Mouse (Mus musculus) limb, embryonic 10.5 days (tissue): ENCODE measurements around the gene AC134908.4. TPM values are rescaled to one million over a fixed set of nuclear protein-coding genes. Genes with fewer than 3 reads are reported as not detected.

Source experiments
- DNase-seq: peaks from one replicate; pipeline ENCODE4 v3.0.0-alpha.2; 2017; ENCODE audit warnings: low spot score
- H3K27ac ChIP-seq: fragments of 300-500 bp; sonication (generic); 2 replicates; pipeline ENCODE4 v1.5.1; 2016; ENCODE audit warnings: mild to moderate bottlenecking
- H3K27me3 ChIP-seq: fragments of 300-500 bp; sonication (generic); 2 replicates; pipeline ENCODE4 v1.6.1; 2016; ENCODE audit warnings: low read depth, mild to moderate bottlenecking; ENCODE audit not compliant: poor library complexity, severe bottlenecking
- H3K36me3 ChIP-seq: fragments of 300-500 bp; sonication (generic); 2 replicates; pipeline ENCODE4 v1.6.1; 2016; ENCODE audit warnings: mild to moderate bottlenecking, moderate library complexity
- H3K4me1 ChIP-seq: fragments of 300-500 bp; sonication (generic); 2 replicates; pipeline ENCODE4 v1.6.1; 2016
- H3K4me3 ChIP-seq: fragments of 300-500 bp; sonication (generic); 2 replicates; pipeline ENCODE4 v1.5.1; 2016; ENCODE audit warnings: mild to moderate bottlenecking, moderate library complexity
- H3K9me3 ChIP-seq: fragments of 300-500 bp; sonication (generic); replicated peaks from 2 replicates; pipeline ENCODE4 v1.6.1; 2016; ENCODE audit warnings: mild to moderate bottlenecking
- WGBS: fragments of 180-500 bp; shearing (Covaris S2); methylation state at CpG from one replicate; pipeline ENCODE4 v1.1.7; 2016; 5-methylcytosine and 5-hydroxymethylcytosine counted together
- polyA plus RNA-seq: library from polyadenylated mRNA; unstranded; fragments of >200 nt; fragmentation: Nextera tagmentation; extraction: Ambion mirVana; gene quantifications from 2 replicates; pipeline ENCODE4 v1.2.1, GENCODE M21; 2016

The AC134908.4 gene
- polyA plus RNA-seq: 0.76 TPM in 1 of 2 replicates, not detected in the other

DNA sequence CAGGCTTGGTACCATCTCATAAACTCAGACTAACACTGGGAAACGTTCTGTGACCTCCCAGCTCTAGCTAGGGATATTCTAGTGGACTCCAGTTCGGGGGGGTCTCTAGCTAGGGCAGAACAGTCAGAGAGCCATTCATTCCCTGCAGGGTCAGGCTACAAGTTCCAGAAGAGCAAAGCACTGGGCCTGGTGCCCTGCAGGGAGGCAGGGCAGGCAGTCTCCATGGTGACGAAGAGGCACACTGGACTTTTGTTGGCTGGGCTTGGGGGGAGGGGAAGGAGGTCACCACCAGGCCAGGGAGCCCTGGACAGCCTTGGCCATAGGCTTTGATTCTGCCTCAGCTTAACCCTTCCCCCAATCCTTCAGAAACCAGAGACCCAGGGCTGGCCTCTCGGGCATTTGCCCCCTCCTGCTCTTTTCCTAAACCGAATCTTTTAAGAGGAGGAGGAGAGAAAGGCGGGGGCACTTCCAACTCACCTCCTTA, at the start of gene AC134908.4:
Gene AC134908.4, minus strand, starts transcription at position 51 of the 484 bp plus-strand sequence.
- Histone ChIP-seq H3K27ac (peak within 1 kb of the TSS; percentile 91), H3K27me3 (no peaks in the 10 kb centered on the region), H3K36me3 (peaks cover 28% of the 10 kb centered on the region), H3K4me1 (peaks cover 68% of the 10 kb centered on the region), H3K4me3 (peak within 1 kb of the TSS; percentile 87), H3K9me3 (no peaks in the 10 kb centered on the region)
- peak; percentile 77 for DNase-seq
- WGBS: 2% methylated on average over 6 of the region's 6 CpGs

- Histone ChIP-seq H3K4me1 (peaks cover 29% of the 10 kb centered on the region), H3K27ac (peak within 1 kb of the TSS; percentile 93), H3K9me3 (no peaks in the 10 kb centered on the region), H3K27me3 (no peaks in the 10 kb centered on the region), H3K36me3 (peaks cover 83% of the 10 kb centered on the region), H3K4me3 (peak within 1 kb of the TSS; percentile 95)
- WGBS: 1% methylated on average over 21 of the region's 21 CpGs
- DNase-seq: peak; percentile 99
Observed at GRCm38 (mm10) chr17:25844396-25844901, 49.0 kb upstream of the AC134908.4 start, which contains the start of gene Rhot2. Rhot2 (minus strand) TSS chr17:25844851.

- 3% methylated on average over 38 of the region's 38 CpGs for WGBS
- Histone ChIP-seq H3K27ac (peak overlapping the region; percentile 93), H3K36me3 (peaks cover 83% of the 10 kb centered on the region), H3K4me3 (peak overlapping the region; percentile 95), H3K9me3 (no peaks in the 10 kb centered on the region), H3K4me1 (peaks cover 35% of the 10 kb centered on the region), H3K27me3 (no peaks in the 10 kb centered on the region)
- no peak for DNase-seq
Observed at GRCm38 (mm10) chr17:25843636-25844395, 48.4 kb upstream of the AC134908.4 start.

DNA sequence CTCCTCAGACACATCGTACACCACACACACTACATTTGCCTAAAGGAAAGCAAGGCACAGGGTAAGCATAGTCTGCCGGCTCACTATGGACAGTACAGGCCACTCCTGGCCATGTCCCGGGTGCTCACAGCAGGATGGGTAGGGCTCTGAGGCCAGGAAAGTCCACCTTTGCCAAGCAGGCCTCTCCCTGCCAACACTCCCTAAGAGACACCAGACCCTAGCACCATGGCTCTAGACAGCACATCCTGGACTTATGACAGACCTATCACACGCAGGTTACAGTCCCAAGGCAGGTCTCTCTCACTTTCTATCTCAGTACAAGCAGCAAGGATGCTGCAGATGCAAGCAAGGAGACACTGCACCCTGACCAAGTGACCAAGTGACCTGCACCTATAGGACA, 47.7 kb upstream of the AC134908.4 start:
- DNase-seq: no peak
- peaks cover 83% of the 10 kb centered on the region for H3K36me3 ChIP-seq
- peaks cover 40% of the 10 kb centered on the region for H3K4me1 ChIP-seq
- H3K4me3 ChIP-seq: peak overlapping the region; percentile 95
- WGBS: 97% methylated on average over 4 of the region's 4 CpGs
- H3K9me3 ChIP-seq: no peaks in the 10 kb centered on the region
- H3K27ac ChIP-seq: no peak overlapping the region
- H3K27me3 ChIP-seq: no peaks in the 10 kb centered on the region

DNA sequence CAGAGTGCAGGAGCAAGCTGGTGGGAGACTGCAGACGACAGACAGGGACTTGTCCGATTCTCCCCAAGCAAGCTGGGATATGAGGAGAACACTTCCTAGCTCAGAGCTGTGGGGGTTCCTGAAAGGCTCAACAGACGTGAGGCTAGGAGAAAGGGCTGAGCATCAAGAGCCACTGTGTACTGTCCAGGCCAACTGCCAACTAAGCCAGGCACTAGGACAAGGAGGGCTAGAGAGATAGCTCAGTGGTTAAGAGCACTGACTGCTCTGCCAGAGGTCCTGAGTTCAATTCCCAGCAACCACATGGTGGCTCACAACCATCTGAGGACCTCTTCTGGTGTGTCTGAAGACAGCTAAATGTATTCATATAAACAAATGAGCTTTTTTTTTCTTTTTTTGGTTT, 47.0 kb upstream of the AC134908.4 start:
- Histone ChIP-seq H3K36me3 (peaks cover 83% of the 10 kb centered on the region), H3K9me3 (no peaks in the 10 kb centered on the region), H3K27me3 (no peaks in the 10 kb centered on the region), H3K27ac (no peak overlapping the region), H3K4me1 (peaks cover 45% of the 10 kb centered on the region), H3K4me3 (peak overlapping the region; percentile 10; the same call in 1 of the 2 replicates)
- 86% methylated on average over 3 of the region's 3 CpGs for WGBS
- no peak for DNase-seq

DNA sequence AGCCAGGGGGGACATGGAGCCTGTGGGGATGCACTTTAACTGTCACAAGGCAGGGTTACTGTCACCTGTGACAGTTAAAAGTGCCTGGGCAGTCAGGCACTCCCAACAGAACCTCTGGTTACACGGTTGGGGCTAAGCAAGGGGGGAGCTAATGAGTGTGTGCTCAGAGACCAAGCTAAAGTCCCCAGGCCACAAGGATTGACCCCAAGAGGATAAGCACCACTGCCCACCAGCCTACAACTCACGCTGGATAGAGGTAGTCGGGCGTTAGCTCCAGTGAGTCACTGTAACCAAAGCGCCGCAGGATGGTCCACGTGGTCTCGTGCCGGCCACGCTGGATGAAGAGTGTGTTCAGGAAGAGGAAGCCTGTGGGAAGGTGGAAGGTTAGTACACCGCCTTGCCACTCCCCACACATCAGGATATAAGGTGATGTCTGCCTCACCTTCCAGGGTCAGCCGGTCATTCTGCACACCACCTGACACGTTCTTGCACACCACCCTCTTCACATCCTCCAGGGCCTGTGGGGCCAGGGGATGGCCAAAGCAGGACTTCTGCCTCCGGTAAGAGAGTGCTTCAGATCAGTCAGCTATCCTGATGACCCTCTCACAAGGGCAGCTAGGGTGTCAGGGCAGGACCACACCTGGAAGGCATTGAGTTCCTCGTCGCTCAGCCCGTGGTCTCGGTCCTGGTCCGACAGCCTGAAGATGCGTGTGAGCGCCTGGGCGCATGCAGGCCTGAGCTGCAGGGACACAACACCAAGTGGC, 45.8 kb upstream of the AC134908.4 start, which contains the start of gene Gm20683:
Gene Gm20683, minus strand, starts transcription at position 647 of the 764 bp plus-strand sequence.
- Histone ChIP-seq H3K27me3 (no peaks in the 10 kb centered on the region), H3K4me3 (peak within 1 kb of the TSS; percentile 10; the same call in 1 of the 2 replicates), H3K4me1 (peaks cover 57% of the 10 kb centered on the region), H3K36me3 (peaks cover 75% of the 10 kb centered on the region), H3K27ac (no peak within 1 kb of the TSS), H3K9me3 (no peaks in the 10 kb centered on the region)
- 92% methylated on average over 22 of the region's 22 CpGs for WGBS
- no peak for DNase-seq

DNA sequence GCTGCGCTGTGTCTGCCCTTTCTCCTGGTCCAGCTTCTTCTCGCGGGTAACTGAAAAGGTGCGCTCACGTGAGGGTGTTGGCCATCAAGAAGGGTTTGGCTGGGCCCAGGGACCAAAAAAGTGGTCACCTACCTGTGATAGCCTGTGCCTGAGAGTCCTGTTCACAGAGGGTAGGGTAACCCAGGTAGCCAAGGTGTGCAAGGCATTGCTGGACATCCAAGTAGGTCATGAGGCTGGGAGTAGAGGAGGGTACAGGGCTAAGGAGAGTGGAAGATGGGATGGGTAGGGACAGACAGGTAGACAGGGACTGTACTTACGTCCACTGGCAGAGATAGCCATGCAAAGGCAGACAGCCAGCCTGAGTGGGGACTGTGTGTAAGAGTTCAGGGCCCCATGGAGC, 45.1 kb upstream of the AC134908.4 start:
- 0 out of 2 replicates have a peak overlapping the region, but pooled peaks have one; percentile 6 for H3K4me3 ChIP-seq
- no peak overlapping the region for H3K27ac ChIP-seq
- peaks cover 65% of the 10 kb centered on the region for H3K4me1 ChIP-seq

DNA sequence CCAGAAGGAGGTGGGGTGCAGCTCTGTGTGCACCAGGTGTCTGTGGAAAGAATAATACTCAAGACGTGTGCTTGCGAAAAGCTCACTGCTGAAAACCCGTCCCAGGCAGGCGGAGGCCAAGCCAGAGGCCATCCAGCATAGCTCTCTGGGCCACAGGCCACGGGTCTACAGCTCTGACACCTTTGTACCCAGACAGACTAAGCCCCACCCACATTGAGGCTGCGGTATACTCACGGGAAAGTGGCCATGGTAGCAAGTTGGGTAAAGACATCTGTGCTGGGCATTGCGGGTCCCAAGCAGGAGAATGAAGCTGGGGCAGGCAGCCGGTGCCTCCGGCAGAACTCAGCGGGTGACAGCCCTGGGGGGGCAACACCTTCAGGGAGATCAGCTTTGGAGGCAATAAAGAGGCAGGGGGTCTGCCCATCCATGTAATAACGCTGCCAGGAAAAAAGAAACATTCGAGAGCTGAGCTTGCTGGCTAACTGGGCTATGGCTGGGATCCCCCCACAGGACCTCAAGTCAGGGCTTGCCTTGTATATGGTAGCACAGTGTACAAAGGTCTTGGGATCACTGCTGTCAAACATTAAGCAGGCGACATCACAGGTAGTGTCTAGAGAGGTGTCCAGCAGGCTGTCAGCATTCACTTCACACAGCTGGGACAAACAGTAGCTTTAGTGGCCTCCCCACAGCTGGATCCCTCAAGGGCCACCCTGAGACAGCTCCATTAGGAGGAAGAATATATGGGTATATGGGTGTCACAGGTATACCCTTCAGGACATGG, 44.2 kb upstream of the AC134908.4 start:
- Histone ChIP-seq H3K27ac (no peak overlapping the region), H3K4me1 (peaks cover 70% of the 10 kb centered on the region), H3K27me3 (no peaks in the 10 kb centered on the region), H3K36me3 (peaks cover 79% of the 10 kb centered on the region), H3K9me3 (no peaks in the 10 kb centered on the region), H3K4me3 (no peak overlapping the region)
- DNase-seq: no peak
- WGBS: 84% methylated on average over 14 of the region's 14 CpGs

More for the DNA sequence above, 45.1 kb upstream of the AC134908.4 start:
- 98% methylated on average over 6 of the region's 6 CpGs for WGBS
- Histone ChIP-seq H3K9me3 (no peaks in the 10 kb centered on the region), H3K36me3 (peaks cover 75% of the 10 kb centered on the region), H3K27me3 (no peaks in the 10 kb centered on the region)
- DNase-seq: no peak

GRCm38 (mm10) chr17:25838904-25839303, 43.4 kb upstream of the AC134908.4 start:
- Histone ChIP-seq H3K36me3 (peaks cover 83% of the 10 kb centered on the region), H3K4me3 (no peak overlapping the region), H3K27ac (no peak overlapping the region), H3K4me1 (peaks cover 73% of the 10 kb centered on the region), H3K9me3 (no peaks in the 10 kb centered on the region), H3K27me3 (no peaks in the 10 kb centered on the region)
- 89% methylated on average over 4 of the region's 4 CpGs for WGBS
- DNase-seq: no peak

GRCm38 (mm10) chr17:25837533-25837932, 42.1 kb upstream of the AC134908.4 start:
- H3K4me1 ChIP-seq: peaks cover 67% of the 10 kb centered on the region
- peak overlapping the region; percentile 77 for H3K4me3 ChIP-seq
- no peak for DNase-seq
- H3K9me3 ChIP-seq: no peaks in the 10 kb centered on the region
- peaks cover 75% of the 10 kb centered on the region for H3K36me3 ChIP-seq
- no peak overlapping the region for H3K27ac ChIP-seq
- no peaks in the 10 kb centered on the region for H3K27me3 ChIP-seq
- WGBS: 61% methylated on average over 3 of the region's 3 CpGs

DNA sequence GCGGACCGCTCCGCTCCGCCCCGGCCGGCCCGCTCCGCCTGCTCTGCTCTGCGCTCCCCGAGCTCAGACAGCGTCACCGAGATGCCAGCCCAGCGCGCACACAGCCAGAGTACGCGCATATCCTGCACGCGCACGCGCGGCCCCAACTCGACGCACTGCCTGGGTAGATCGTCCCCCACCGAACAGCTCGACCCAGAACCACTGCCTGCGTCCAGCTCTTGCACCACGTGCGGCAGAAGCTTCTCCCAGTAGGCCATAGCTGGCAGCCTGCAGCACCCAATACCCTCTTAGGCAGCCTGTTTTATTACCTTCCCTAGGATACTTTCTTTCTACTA, 41.6 kb upstream of the AC134908.4 start, which contains the start of gene Rhbdl1:
Gene Rhbdl1, minus strand, starts transcription at position 220 of the 335 bp plus-strand sequence.
- peaks cover 71% of the 10 kb centered on the region for H3K36me3 ChIP-seq
- WGBS: 2% methylated on average over 29 of the region's 29 CpGs
- peak; percentile 77 for DNase-seq
- peak within 1 kb of the TSS; percentile 79 for H3K27ac ChIP-seq
- no peaks in the 10 kb centered on the region for H3K27me3 ChIP-seq
- H3K4me1 ChIP-seq: peaks cover 65% of the 10 kb centered on the region
- H3K9me3 ChIP-seq: no peaks in the 10 kb centered on the region
- H3K4me3 ChIP-seq: peak within 1 kb of the TSS; percentile 77
